Mouse (Mus musculus) C2C12 (cell line): Measurements from ENCODE around the gene Ttll1.

ENCODE experiments used
- CTCF ChIP-seq: IDR thresholded peaks from one replicate; pipeline ENCODE4 v1.5.1; 2011; ENCODE audit not compliant: control insufficient read depth, insufficient read depth, insufficient read length
- MAX ChIP-seq: IDR thresholded peaks from one replicate; pipeline ENCODE4 v1.6.1; 2011; ENCODE audit warnings: mild to moderate bottlenecking, control low read depth
- USF1 ChIP-seq: IDR thresholded peaks from one replicate; pipeline ENCODE4 v1.6.1; 2011; ENCODE audit warnings: low read depth, mild to moderate bottlenecking, control low read depth, moderate library complexity

GRCm38 (mm10) chr15:83532606-83533005, 21.9 kb upstream of the Ttll1 start:
- TF ChIP-seq CTCF (no peak), USF1 (no peak), MAX (no peak)
